Mouse (Mus musculus): ENCODE measurements around the gene Stat4.

- TF ChIP-seq GATA1 (IDR thresholded peaks at IDR 0.05; ENCODE audit: borderline replicate concordance, low read length) (no peak), FLI1 (IDR thresholded peaks at IDR 0.05; ENCODE audit: low read length) (no peak)
These were observed 11.6 kb downstream of the Stat4 start for GRCm38 (mm10) chr1:51998542-51998941.
